Mouse (Mus musculus) left cerebral cortex, adult 9 months (tissue): ENCODE measurements around the gene Rfx1.

Experiments used
- DNase-seq, 2 experiments: peaks; one replicate each; pipeline ENCODE4 v3.0.0; 2022; ENCODE audit warnings: low spot score in 2 of 2

Rfx1 gene

GRCm38 (mm10) chr8:84066291-84066930, at the start of gene Rfx1:
Gene Rfx1 (plus strand): TSS chr8:84066834.
- peak; percentile 100 for DNase-seq

- no peak for DNase-seq
These were observed 46.9 kb upstream of the Rfx1 start for GRCm38 (mm10) chr8:84019738-84020137.

GRCm38 (mm10) chr8:84021096-84021495, 45.5 kb upstream of the Rfx1 start, which contains the start of gene Palm3:
Gene Palm3 (plus strand): TSS chr8:84021471.
- no peak for DNase-seq

- no peak for DNase-seq
These were observed 45.1 kb upstream of the Rfx1 start for GRCm38 (mm10) chr8:84021569-84021968.

- DNase-seq: no peak
These were observed 43.5 kb upstream of the Rfx1 start for GRCm38 (mm10) chr8:84023085-84023484.

- DNase-seq: no peak
These were observed 43.0 kb upstream of the Rfx1 start for GRCm38 (mm10) chr8:84023631-84024030.

GRCm38 (mm10) chr8:84024171-84024570, 42.5 kb upstream of the Rfx1 start:
- no peak for DNase-seq

GRCm38 (mm10) chr8:84025863-84026262, 40.8 kb upstream of the Rfx1 start:
- DNase-seq: no peak

GRCm38 (mm10) chr8:84027449-84027848, 39.2 kb upstream of the Rfx1 start:
- no peak for DNase-seq

- DNase-seq: no peak
These were observed 37.4 kb upstream of the Rfx1 start for GRCm38 (mm10) chr8:84029272-84029671.

- no peak for DNase-seq
These were observed 33.9 kb upstream of the Rfx1 start for GRCm38 (mm10) chr8:84032777-84033176.

GRCm38 (mm10) chr8:84038015-84038414, 28.6 kb upstream of the Rfx1 start:
- no peak for DNase-seq

GRCm38 (mm10) chr8:84039050-84039449, 27.6 kb upstream of the Rfx1 start:
- peak in 1 of 2 experiments; percentile 78 for DNase-seq

- DNase-seq: peak in 1 of 2 experiments; percentile 19
These were observed 24.3 kb upstream of the Rfx1 start, which contains the start of gene Il27ra for GRCm38 (mm10) chr8:84042066-84042947. Gene Il27ra (minus strand): TSS chr8:84042589.

GRCm38 (mm10) chr8:84042948-84043342, 23.7 kb upstream of the Rfx1 start:
- DNase-seq: no peak

- DNase-seq: no peak
These were observed 22.5 kb upstream of the Rfx1 start for GRCm38 (mm10) chr8:84044103-84044502.

GRCm38 (mm10) chr8:84044900-84045299, 21.7 kb upstream of the Rfx1 start, which contains the start of gene Rln3:
Gene Rln3 (minus strand): TSS chr8:84045000.
- DNase-seq: no peak

GRCm38 (mm10) chr8:84046505-84046904, 20.1 kb upstream of the Rfx1 start:
- no peak for DNase-seq

- no peak for DNase-seq
These were observed 18.5 kb upstream of the Rfx1 start for GRCm38 (mm10) chr8:84048171-84048570.

GRCm38 (mm10) chr8:84052746-84053145, 13.9 kb upstream of the Rfx1 start:
- no peak for DNase-seq

- DNase-seq: no peak
These were observed 13.4 kb upstream of the Rfx1 start for GRCm38 (mm10) chr8:84053229-84053628.

GRCm38 (mm10) chr8:84057827-84058226, 8.8 kb upstream of the Rfx1 start:
- DNase-seq: no peak

- DNase-seq: no peak
These were observed 7.4 kb upstream of the Rfx1 start for GRCm38 (mm10) chr8:84059226-84059625.
